Mouse (Mus musculus) lung, postnatal 4 days (tissue): ENCODE results near the gene Harbi1.

Experiments used
- DNase-seq, 2 experiments: peaks; one replicate each; pipeline ENCODE4 v3.0.0; 2021

Harbi1 gene

GRCm38 (mm10) chr2:91710272-91711234 is at the start of gene Harbi1, which contains the start of gene Atg13:
TSS of gene Harbi1 (plus strand) at chr2:91710852.
TSS of gene Atg13 (minus strand) at chr2:91710576.
- DNase-seq, result peak; percentile 94 to 95

GRCm38 (mm10) chr2:91660981-91661380 is 49.7 kb upstream of the Harbi1 start:
- no peak for DNase-seq

- no peak for DNase-seq
Measured at GRCm38 (mm10) chr2:91664780-91665179, 45.9 kb upstream of the Harbi1 start.

- no peak for DNase-seq
Measured at GRCm38 (mm10) chr2:91666386-91666910, 44.2 kb upstream of the Harbi1 start.

GRCm38 (mm10) chr2:91667747-91668146 is 42.9 kb upstream of the Harbi1 start:
- DNase-seq, result no peak

GRCm38 (mm10) chr2:91669326-91669725 is 41.3 kb upstream of the Harbi1 start:
- DNase-seq, result no peak

GRCm38 (mm10) chr2:91670038-91670437 is 40.6 kb upstream of the Harbi1 start:
- DNase-seq, result peak in 1 of 2 experiments; percentile 18

GRCm38 (mm10) chr2:91673587-91673986 is 37.1 kb upstream of the Harbi1 start:
- no peak for DNase-seq

- DNase-seq, result no peak
Measured at GRCm38 (mm10) chr2:91674895-91675294, 35.8 kb upstream of the Harbi1 start.

GRCm38 (mm10) chr2:91676420-91676819 is 34.2 kb upstream of the Harbi1 start:
- DNase-seq, result no peak

GRCm38 (mm10) chr2:91676961-91677360 is 33.7 kb upstream of the Harbi1 start:
- no peak for DNase-seq

GRCm38 (mm10) chr2:91682850-91683249 is 27.8 kb upstream of the Harbi1 start:
- DNase-seq, result peak in 1 of 2 experiments; percentile 66

GRCm38 (mm10) chr2:91683919-91684318 is 26.7 kb upstream of the Harbi1 start:
- peak; percentile 31 to 37 for DNase-seq

GRCm38 (mm10) chr2:91689452-91689851 is 21.2 kb upstream of the Harbi1 start:
- DNase-seq, result no peak

- no peak for DNase-seq
Measured at GRCm38 (mm10) chr2:91695436-91696224, 15.0 kb upstream of the Harbi1 start.

GRCm38 (mm10) chr2:91696225-91696590 is 14.4 kb upstream of the Harbi1 start:
- DNase-seq, result no peak

- no peak for DNase-seq
Measured at GRCm38 (mm10) chr2:91699225-91699624, 11.4 kb upstream of the Harbi1 start.

- DNase-seq, result no peak
Measured at GRCm38 (mm10) chr2:91701366-91701765, 9.3 kb upstream of the Harbi1 start.

- DNase-seq, result no peak
Measured at GRCm38 (mm10) chr2:91705736-91706135, 4.9 kb upstream of the Harbi1 start.

- no peak for DNase-seq
Measured at GRCm38 (mm10) chr2:91706456-91706855, 4.2 kb upstream of the Harbi1 start.

GRCm38 (mm10) chr2:91708361-91708760 is 2.3 kb upstream of the Harbi1 start:
- DNase-seq, result no peak

- no peak for DNase-seq
Measured at GRCm38 (mm10) chr2:91711256-91711925, 739 bp downstream of the Harbi1 start.

- DNase-seq, result no peak
Measured at GRCm38 (mm10) chr2:91714921-91715320, 4.3 kb downstream of the Harbi1 start.
